In the genomic region with DNA sequence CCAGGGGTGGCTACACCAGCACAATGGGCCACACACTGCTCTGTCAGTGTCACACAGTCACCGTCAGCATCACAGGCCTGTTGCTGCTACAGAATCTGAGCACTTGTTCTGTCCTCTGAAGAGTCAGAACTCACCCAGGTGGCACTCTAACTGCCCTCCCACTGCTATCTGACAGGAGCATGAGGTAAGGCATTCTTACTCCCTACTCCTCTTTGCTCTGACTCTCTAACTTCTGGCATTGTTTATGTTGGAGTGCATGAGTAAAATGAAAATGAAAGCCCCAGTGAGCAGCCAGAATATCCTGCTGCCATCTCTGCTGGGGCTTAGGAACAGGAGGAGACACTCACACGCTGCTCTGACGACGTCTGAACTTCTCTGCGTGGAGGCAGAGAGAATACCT, we compare ENCODE assay signal across 19 mouse cellular contexts. TPM values are rescaled to one million over a fixed set of nuclear protein-coding genes. Genes with fewer than 3 reads are reported as not detected.
DNase-seq lines count a peak whose midpoint lies in the region; ATAC-seq and TF ChIP-seq lines count a peak whose summit lies in the region.
"Had no signal": no experiment of that assay in that cellular context is flagged by ENCODE, and none has a peak within 500 bp of the region (broad histone marks: within the 10 kb centered on the region; RNA-seq: fewer than 3 reads in every experiment).

No protein-coding gene starts in this region.

- H3K9me3 ChIP-seq in kidney, embryonic 14.5 days (ENCODE audit: control insufficient read depth, low read length), result no peaks in the 10 kb centered on the region
- no peaks in the 10 kb centered on the region for H3K9me3 ChIP-seq in forebrain, embryonic 16.5 days (ENCODE audit: control insufficient read depth, low read length)
- H3K9me3 ChIP-seq: liver, embryonic 15.5 days had no signal

- DNase-seq in frontal cortex, postnatal 14 days (ENCODE audit: low spot score in 2 of 2), result no peak
- DNase-seq in kidney, adult 18-20 months, result no peak
- DNase-seq in lung, postnatal 25 days (ENCODE audit: low spot score), result peak; percentile 11
- no peak for DNase-seq in lung, postnatal 14 days
- DNase-seq: adrenal gland, adult 8-10 months; cerebellum, adult 11 months; cerebellum, postnatal 36 days; kidney, adult 9 months; layer of hippocampus, adult 9-11 months; right cerebral cortex, postnatal 25 days; thymus, adult 18-20 months had no signal

- H3K4me2 ChIP-seq in kidney, embryonic 14.5 days (replicated peaks; ENCODE audit: low read depth, low read length), result no peak overlapping the region
- H3K4me2 ChIP-seq in forebrain, embryonic 16.5 days (ENCODE audit: low read length), result no peak overlapping the region
- H3K4me2 ChIP-seq: liver, embryonic 15.5 days had no signal

- no peaks in the 10 kb centered on the region for H3K36me3 ChIP-seq in kidney, embryonic 14.5 days (ENCODE audit: control insufficient read depth, insufficient read depth, low read length)
- H3K36me3 ChIP-seq in forebrain, embryonic 16.5 days (ENCODE audit: control insufficient read depth, insufficient read depth), result no peaks in the 10 kb centered on the region
- H3K36me3 ChIP-seq: liver, embryonic 15.5 days had no signal

- no peak for TF ChIP-seq POLR2A in olfactory bulb, adult 2 months (IDR thresholded peaks at IDR 0.05; ENCODE audit: insufficient read depth, low read depth, low read length)

- WGBS in kidney, embryonic 14.5 days, result 43% methylated on average over 5 of the region's 5 CpGs
- 35% methylated on average over 5 of the region's 5 CpGs for WGBS in olfactory bulb, adult 2 months
- 58% methylated on average over 5 of the region's 5 CpGs for WGBS in forebrain, embryonic 16.5 days

- no peak overlapping the region for H3K9ac ChIP-seq in kidney, embryonic 14.5 days (ENCODE audit: low read depth, low read length)
- H3K9ac ChIP-seq in forebrain, embryonic 16.5 days (replicated peaks; ENCODE audit: low read depth, low read length), result no peak overlapping the region
- H3K9ac ChIP-seq: liver, embryonic 15.5 days had no signal

- 0 out of 2 replicates have a peak overlapping the region, but pooled peaks have one; percentile 8 for H3K27ac ChIP-seq in kidney, embryonic 14.5 days (ENCODE audit: low read depth, low read length)
- H3K27ac ChIP-seq in olfactory bulb, adult 2 months (ENCODE audit: insufficient read depth, low read depth, low read length), result peak overlapping the region; percentile 1; the same call in 1 of the 2 replicates
- no peak overlapping the region for H3K27ac ChIP-seq in forebrain, embryonic 16.5 days (ENCODE audit: low read length)
- H3K27ac ChIP-seq: liver, embryonic 15.5 days had no signal

- TF ChIP-seq CTCF in olfactory bulb, adult 2 months (IDR thresholded peaks at IDR 0.05; ENCODE audit: insufficient read depth, low read depth, low read length), result no peak

- peak; percentile 60; the same call in 1 of the 2 replicates for ATAC-seq in frontal cortex, adult (ENCODE audit: low TSS enrichment)
- peak; percentile 18; the same call in 1 of the 2 replicates for ATAC-seq in kidney, embryonic 14.5 days (ENCODE audit: low FRiP score, low TSS enrichment)
- ATAC-seq in forebrain, embryonic 16.5 days, result no peak
- ATAC-seq: forebrain, embryonic 14.5 days had no signal

- peaks cover 17% of the 10 kb centered on the region for H3K4me1 ChIP-seq in kidney, embryonic 14.5 days (ENCODE audit: control insufficient read depth, insufficient read depth, low read length)
- peaks cover 26% of the 10 kb centered on the region for H3K4me1 ChIP-seq in olfactory bulb, adult 2 months (ENCODE audit: control insufficient read depth, insufficient read depth, low read length)
- H3K4me1 ChIP-seq in forebrain, embryonic 16.5 days (replicated peaks; ENCODE audit: control insufficient read depth, insufficient read depth, low read length), result peaks cover 15% of the 10 kb centered on the region; the same call in 1 of the 2 replicates

- no peak overlapping the region for H3K4me3 ChIP-seq in kidney, embryonic 14.5 days (ENCODE audit: low read length)
- H3K4me3 ChIP-seq in olfactory bulb, adult 2 months (ENCODE audit: insufficient read depth, low read depth, low read length), result no peak overlapping the region
- no peak overlapping the region for H3K4me3 ChIP-seq in forebrain, embryonic 16.5 days (replicated peaks; ENCODE audit: low read length)
- H3K4me3 ChIP-seq: erythroblast, embryonic 14.5 days; liver, embryonic 15.5 days had no signal

- no peaks in the 10 kb centered on the region for H3K27me3 ChIP-seq in kidney, embryonic 14.5 days (ENCODE audit: control insufficient read depth, insufficient read depth, low read length)
- no peaks in the 10 kb centered on the region for H3K27me3 ChIP-seq in forebrain, embryonic 16.5 days (replicated peaks; ENCODE audit: control insufficient read depth, insufficient read depth, low read length)
- H3K27me3 ChIP-seq: CH12.LX; liver, embryonic 15.5 days had no signal

RNA-seq across cellular contexts. Expression of a gene that starts 28.8 kb away (rescaled TPM):
- polyA plus RNA-seq in kidney, embryonic 14.5 days (2014; fragmentation: Nextera tagmentation; extraction: Ambion mirVana), result 5.9 and 6.0 TPM in 2 replicates
- not detected in 2 replicates for polyA plus RNA-seq in olfactory bulb, adult 2 months (2012; ENCODE audit: insufficient read depth, insufficient read length, low replicate concordance, missing spikeins)
- polyA plus RNA-seq in forebrain, embryonic 16.5 days (2015; fragmentation: Nextera tagmentation; extraction: Ambion mirVana), result 4.4 and 4.5 TPM in 2 replicates
